Mouse (Mus musculus): ENCODE measurements around the gene Ncoa4. TPM values are rescaled to one million over a fixed set of nuclear protein-coding genes. Genes with fewer than 3 reads are reported as not detected.
"Not testable (repeated sequence)": the region's sequence is repeated elsewhere in the genome, so short reads cannot be mapped to it uniquely, and the experiment has no call there.

Ncoa4 gene
- 76.0 and 80.0 TPM in 2 replicates for polyA plus RNA-seq (2015; fragmentation: Nextera tagmentation; extraction: Ambion mirVana)

DNA sequence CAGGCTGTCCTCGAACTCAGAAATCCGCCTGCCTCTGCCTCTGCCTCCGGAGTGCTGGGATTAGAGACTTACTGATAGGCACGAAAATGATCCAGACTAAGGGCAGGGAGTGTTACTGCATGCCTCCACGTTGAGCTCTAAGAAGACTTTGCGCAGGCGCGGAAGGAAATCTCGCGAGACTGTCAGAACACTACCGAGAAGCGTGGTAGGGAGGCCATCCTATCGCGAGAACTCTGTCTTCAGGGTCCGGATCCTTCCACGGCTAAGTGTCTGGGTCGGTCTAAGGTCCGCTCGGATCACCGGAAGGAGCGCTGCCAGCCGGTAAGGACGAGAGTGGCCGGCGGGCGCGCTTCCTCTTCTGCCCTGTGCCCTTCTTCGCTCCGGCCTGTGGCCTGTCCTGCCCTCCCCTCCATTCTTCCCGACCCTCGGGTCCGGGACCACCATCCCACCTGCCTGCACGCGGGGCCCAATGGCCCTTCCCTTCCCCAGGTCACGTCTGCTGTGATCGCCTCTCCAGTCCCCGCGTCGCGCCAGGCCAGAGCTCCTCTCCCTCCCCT lies at the start of gene Ncoa4:
Gene Ncoa4 (plus strand): TSS at position 176 of the 557 bp plus-strand sequence.
- H3K4me1 ChIP-seq = peaks cover 28% of the 10 kb centered on the region
- WGBS = under 1% methylated on average over 40 of the region's 40 CpGs
- no peaks in the 10 kb centered on the region for H3K36me3 ChIP-seq
- H3K27me3 ChIP-seq = no peaks in the 10 kb centered on the region
- peak within 1 kb of the TSS; percentile 95 for H3K9ac ChIP-seq
- peak within 1 kb of the TSS; percentile 56 for H3K27ac ChIP-seq
- H3K4me3 ChIP-seq = peak within 1 kb of the TSS; percentile 98
- no peaks in the 10 kb centered on the region for H3K9me3 ChIP-seq
- peak within 1 kb of the TSS; percentile 98 for H3K4me2 ChIP-seq (replicated peaks)
- peak; percentile 97 for ATAC-seq (ENCODE audit: low FRiP score, low read depth)

- H3K36me3 ChIP-seq; H3K27ac ChIP-seq; H3K4me3 ChIP-seq; H3K9ac ChIP-seq; H3K4me2 ChIP-seq (replicated peaks); H3K27me3 ChIP-seq; ATAC-seq (ENCODE audit: low FRiP score, low read depth); H3K4me1 ChIP-seq; H3K9me3 ChIP-seq: not testable (repeated sequence)
- WGBS = 91% methylated on average over 10 of the region's 10 CpGs
These were observed 47.5 kb upstream of the Ncoa4 start for GRCm38 (mm10) chr14:32112124-32112523.

GRCm38 (mm10) chr14:32120940-32121919 lies 38.4 kb upstream of the Ncoa4 start:
- Histone ChIP-seq H3K27ac (no peak overlapping the region), H3K4me2 (replicated peaks) (no peak overlapping the region), H3K36me3 (no peaks in the 10 kb centered on the region), H3K4me3 (no peak overlapping the region), H3K9me3 (no peaks in the 10 kb centered on the region), H3K4me1 (peaks cover 8% of the 10 kb centered on the region), H3K9ac (no peak overlapping the region), H3K27me3 (no peaks in the 10 kb centered on the region)
- no peak for ATAC-seq (ENCODE audit: low FRiP score, low read depth)
- 33% methylated on average over 11 of the region's 11 CpGs for WGBS

GRCm38 (mm10) chr14:32121920-32122315 lies 37.7 kb upstream of the Ncoa4 start:
- peaks cover 8% of the 10 kb centered on the region for H3K4me1 ChIP-seq
- H3K9me3 ChIP-seq = no peaks in the 10 kb centered on the region
- WGBS = 47% methylated on average over 2 of the region's 2 CpGs
- H3K9ac ChIP-seq = no peak overlapping the region
- H3K27me3 ChIP-seq = no peaks in the 10 kb centered on the region
- ATAC-seq (ENCODE audit: low FRiP score, low read depth) = no peak
- no peaks in the 10 kb centered on the region for H3K36me3 ChIP-seq
- no peak overlapping the region for H3K27ac ChIP-seq
- no peak overlapping the region for H3K4me2 ChIP-seq (replicated peaks)
- no peak overlapping the region for H3K4me3 ChIP-seq

DNA sequence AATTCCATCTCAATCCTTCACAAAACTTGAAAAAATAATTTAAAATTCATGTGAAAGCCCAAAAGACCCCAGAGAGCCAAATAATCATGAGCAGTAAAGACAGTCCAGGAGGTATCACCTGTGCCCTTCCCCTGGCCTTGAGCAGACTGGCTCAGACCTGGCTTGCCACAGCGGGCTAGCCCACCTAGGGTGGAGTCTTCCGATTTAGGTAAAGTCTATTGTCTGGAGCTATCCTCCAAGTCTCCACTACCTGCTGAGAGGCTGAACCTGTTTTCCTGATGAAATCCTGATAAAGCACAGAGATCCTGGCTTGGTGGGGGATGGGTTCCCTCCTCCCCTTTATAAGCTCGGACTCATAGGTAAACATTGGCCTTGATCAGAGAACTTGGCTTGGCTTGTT lies 35.4 kb upstream of the Ncoa4 start:
- H3K36me3 ChIP-seq = no peaks in the 10 kb centered on the region
- no peak overlapping the region for H3K4me2 ChIP-seq (replicated peaks)
- no peaks in the 10 kb centered on the region for H3K9me3 ChIP-seq
- no peak for ATAC-seq (ENCODE audit: low FRiP score, low read depth)
- no peak overlapping the region for H3K4me3 ChIP-seq
- H3K9ac ChIP-seq = no peak overlapping the region
- H3K27ac ChIP-seq = no peak overlapping the region
- 83% methylated on average over 3 of the region's 3 CpGs for WGBS
- no peaks in the 10 kb centered on the region for H3K27me3 ChIP-seq
- H3K4me1 ChIP-seq = peaks cover 8% of the 10 kb centered on the region

- not testable (repeated sequence) for H3K9ac ChIP-seq; H3K36me3 ChIP-seq; H3K4me1 ChIP-seq; H3K27ac ChIP-seq; H3K4me2 ChIP-seq (replicated peaks); ATAC-seq (ENCODE audit: low FRiP score, low read depth); H3K4me3 ChIP-seq; H3K9me3 ChIP-seq; H3K27me3 ChIP-seq
- WGBS = 85% methylated on average over 5 of the region's 5 CpGs
These were observed 34.4 kb upstream of the Ncoa4 start for GRCm38 (mm10) chr14:32125256-32125655.

DNA sequence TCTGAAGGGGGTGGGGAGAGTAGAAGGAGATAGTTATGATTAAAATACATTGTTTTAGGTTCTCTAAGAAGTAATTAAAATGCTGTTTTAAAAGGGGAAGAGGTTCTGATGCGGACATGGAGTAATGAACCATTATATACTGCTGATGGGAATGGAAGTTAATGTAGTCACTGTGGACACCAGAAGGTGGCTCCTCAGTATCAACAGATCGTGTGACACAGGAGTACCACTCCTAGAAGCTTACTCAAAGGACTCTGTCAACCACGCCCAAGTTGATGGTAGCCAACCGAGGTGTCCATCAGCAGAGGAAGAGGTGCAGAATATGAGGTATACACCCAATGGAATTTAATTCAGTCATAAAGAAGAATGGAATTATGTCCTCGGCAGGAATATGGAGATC lies 31.3 kb upstream of the Ncoa4 start:
- H3K9me3 ChIP-seq = no peaks in the 10 kb centered on the region
- no peaks in the 10 kb centered on the region for H3K27me3 ChIP-seq
- H3K9ac ChIP-seq = no peak overlapping the region
- no peaks in the 10 kb centered on the region for H3K36me3 ChIP-seq
- no peak overlapping the region for H3K27ac ChIP-seq
- H3K4me2 ChIP-seq (replicated peaks) = no peak overlapping the region
- H3K4me1 ChIP-seq = no peaks in the 10 kb centered on the region
- no peak overlapping the region for H3K4me3 ChIP-seq
- WGBS = 86% methylated on average over 5 of the region's 5 CpGs
- no peak for ATAC-seq (ENCODE audit: low FRiP score, low read depth)

- H3K4me1 ChIP-seq = no peaks in the 10 kb centered on the region
- WGBS = 79% methylated on average over 4 of the region's 4 CpGs
- no peak overlapping the region for H3K4me3 ChIP-seq
- no peak overlapping the region for H3K27ac ChIP-seq
- no peaks in the 10 kb centered on the region for H3K27me3 ChIP-seq
- H3K9me3 ChIP-seq = no peaks in the 10 kb centered on the region
- no peaks in the 10 kb centered on the region for H3K36me3 ChIP-seq
- no peak for ATAC-seq (ENCODE audit: low FRiP score, low read depth)
- no peak overlapping the region for H3K4me2 ChIP-seq (replicated peaks)
- H3K9ac ChIP-seq = no peak overlapping the region
These were observed 27.8 kb upstream of the Ncoa4 start for GRCm38 (mm10) chr14:32131836-32132235.

DNA sequence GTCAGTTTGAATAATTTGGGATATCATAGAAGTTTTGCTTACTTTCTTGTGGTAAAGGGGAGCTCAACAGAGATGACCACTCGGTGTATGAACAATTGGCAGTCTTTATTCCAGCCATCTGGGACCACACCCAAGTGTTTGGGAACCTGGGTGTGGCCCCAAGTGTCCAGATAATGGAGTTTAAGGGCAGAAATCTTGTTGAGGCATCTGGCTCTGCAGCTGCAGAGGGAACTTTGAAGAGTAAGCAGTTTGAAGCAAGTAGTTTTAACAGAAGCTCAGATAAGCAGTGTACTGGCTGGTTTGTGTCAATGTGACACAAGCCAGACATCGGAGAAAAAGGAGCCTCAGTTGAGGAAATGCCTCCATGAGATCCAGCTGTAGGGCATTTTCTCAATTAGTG lies 25.4 kb upstream of the Ncoa4 start:
- H3K9ac ChIP-seq = no peak overlapping the region
- H3K27ac ChIP-seq = no peak overlapping the region
- no peaks in the 10 kb centered on the region for H3K4me1 ChIP-seq
- WGBS = 42% methylated on average over 2 of the region's 2 CpGs
- no peaks in the 10 kb centered on the region for H3K27me3 ChIP-seq
- ATAC-seq (ENCODE audit: low FRiP score, low read depth) = no peak
- no peaks in the 10 kb centered on the region for H3K36me3 ChIP-seq
- no peak overlapping the region for H3K4me2 ChIP-seq (replicated peaks)
- H3K9me3 ChIP-seq = no peaks in the 10 kb centered on the region
- H3K4me3 ChIP-seq = no peak overlapping the region

DNA sequence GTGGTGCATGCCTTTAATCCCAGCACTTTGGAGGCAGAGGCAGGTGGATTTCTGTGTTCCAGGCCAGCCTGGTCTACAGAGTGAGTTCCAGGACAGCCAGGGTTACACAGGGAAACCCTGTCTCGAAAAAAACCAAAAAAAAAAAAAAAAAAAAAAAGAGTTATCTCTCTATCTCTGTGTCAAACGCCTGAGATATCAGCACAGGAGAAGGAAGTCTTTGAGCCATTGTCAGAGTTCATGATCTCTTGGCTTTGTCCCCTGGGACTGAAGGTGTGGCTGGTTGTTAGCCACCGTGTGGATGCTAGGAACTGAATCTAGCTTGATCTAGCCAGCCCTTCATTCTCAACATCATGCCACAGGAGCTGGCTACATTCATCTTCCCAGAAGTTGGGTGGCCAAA lies 23.2 kb upstream of the Ncoa4 start:
- H3K36me3 ChIP-seq; H3K4me2 ChIP-seq (replicated peaks); H3K27me3 ChIP-seq; H3K27ac ChIP-seq; H3K4me3 ChIP-seq; H3K9me3 ChIP-seq; H3K9ac ChIP-seq; ATAC-seq (ENCODE audit: low FRiP score, low read depth); H3K4me1 ChIP-seq: not testable (repeated sequence)
- 61% methylated on average over 3 of the region's 3 CpGs for WGBS

GRCm38 (mm10) chr14:32140359-32140965 lies 19.2 kb upstream of the Ncoa4 start:
- no peaks in the 10 kb centered on the region for H3K4me1 ChIP-seq
- H3K27ac ChIP-seq = no peak overlapping the region
- H3K9ac ChIP-seq = no peak overlapping the region

GRCm38 (mm10) chr14:32141723-32142122 lies 17.9 kb upstream of the Ncoa4 start, which contains the start of gene Msmb:
TSS of gene Msmb (plus strand) at chr14:32142023.
- H3K9me3 ChIP-seq = 0 out of 2 replicates have a peak, but pooled peaks cover 2% of the 10 kb centered on the region
- ATAC-seq (ENCODE audit: low FRiP score, low read depth) = no peak
- H3K9ac ChIP-seq = no peak within 1 kb of the TSS
- H3K4me1 ChIP-seq = no peaks in the 10 kb centered on the region
- no peak within 1 kb of the TSS for H3K27ac ChIP-seq
- no peaks in the 10 kb centered on the region for H3K36me3 ChIP-seq
- H3K27me3 ChIP-seq = no peaks in the 10 kb centered on the region
- WGBS = 80% methylated on average over 5 of the region's 5 CpGs
- H3K4me2 ChIP-seq (replicated peaks) = no peak within 1 kb of the TSS
- no peak within 1 kb of the TSS for H3K4me3 ChIP-seq

More at GRCm38 (mm10) chr14:32140359-32140965, 19.2 kb upstream of the Ncoa4 start:
- H3K4me3 ChIP-seq = no peak overlapping the region
- no peaks in the 10 kb centered on the region for H3K9me3 ChIP-seq
- H3K4me2 ChIP-seq (replicated peaks) = no peak overlapping the region
- H3K27me3 ChIP-seq = no peaks in the 10 kb centered on the region
- WGBS = 67% methylated on average over 5 of the region's 5 CpGs
- no peaks in the 10 kb centered on the region for H3K36me3 ChIP-seq
- no peak for ATAC-seq (ENCODE audit: low FRiP score, low read depth)

Measured in limb, embryonic 13.5 days (tissue).